Mouse (Mus musculus): ENCODE measurements around the gene Dclk3. TPM values are rescaled to one million over a fixed set of nuclear protein-coding genes. Genes with fewer than 3 reads are reported as not detected.

Gene Dclk3
- under 1 TPM; 0.30 to 0.36 TPM for total RNA-seq (2021)
- long read RNA-seq, experiment 1 = 0 reads
- long read RNA-seq, experiment 2, partial matches to known transcripts = 0 of 1 reads
- long read RNA-seq, experiment 2, other reads (novel, unspliced or antisense) = 0 of 1 reads

GRCm38 (mm10) chr9:111438904-111439835, at the start of gene Dclk3:
TSS of gene Dclk3 (plus strand) at chr9:111439081.
- peak; percentile 14 for DNase-seq (ENCODE audit: low spot score)

DNA sequence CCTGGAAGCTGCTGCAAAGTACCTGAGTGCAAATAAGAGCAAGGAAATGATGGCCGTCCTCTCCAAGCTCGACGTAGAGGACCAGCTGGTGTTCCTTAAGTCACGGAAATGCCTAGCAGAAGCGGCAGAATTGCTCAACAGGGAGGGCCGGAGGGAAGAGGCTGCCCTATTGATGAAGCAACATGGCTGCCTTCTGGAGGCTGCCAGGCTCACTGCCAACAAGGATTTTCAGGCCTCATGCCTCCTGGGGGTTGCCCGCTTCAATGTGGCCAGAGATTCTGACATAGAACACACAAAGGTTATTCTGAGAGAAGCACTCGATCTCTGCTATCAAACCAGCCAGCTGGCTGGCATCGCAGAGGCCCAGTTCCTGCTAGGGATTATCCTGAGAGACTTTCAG, 48.9 kb upstream of the Dclk3 start:
- DNase-seq (ENCODE audit: low spot score) = no peak

DNA sequence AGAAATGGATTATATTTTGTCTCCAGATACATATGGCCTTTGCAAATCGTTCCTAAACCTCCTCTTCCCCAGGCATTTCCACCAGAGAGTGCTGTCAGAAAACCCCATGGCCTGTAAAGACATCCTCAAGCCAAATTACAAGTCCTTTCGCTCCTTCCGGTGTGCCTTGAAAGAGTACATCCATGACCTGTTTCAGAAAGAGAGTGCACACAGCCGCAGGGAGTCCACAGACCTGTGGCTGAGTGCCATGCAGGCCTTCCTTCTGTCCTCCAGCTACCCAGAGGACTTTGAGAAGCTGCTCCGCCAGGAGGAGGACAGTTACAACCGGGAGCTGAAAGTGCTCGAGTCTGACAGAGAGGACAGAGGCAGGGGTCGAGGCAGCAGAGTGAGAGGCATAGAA, 47.8 kb upstream of the Dclk3 start:
- DNase-seq (ENCODE audit: low spot score) = no peak

DNA sequence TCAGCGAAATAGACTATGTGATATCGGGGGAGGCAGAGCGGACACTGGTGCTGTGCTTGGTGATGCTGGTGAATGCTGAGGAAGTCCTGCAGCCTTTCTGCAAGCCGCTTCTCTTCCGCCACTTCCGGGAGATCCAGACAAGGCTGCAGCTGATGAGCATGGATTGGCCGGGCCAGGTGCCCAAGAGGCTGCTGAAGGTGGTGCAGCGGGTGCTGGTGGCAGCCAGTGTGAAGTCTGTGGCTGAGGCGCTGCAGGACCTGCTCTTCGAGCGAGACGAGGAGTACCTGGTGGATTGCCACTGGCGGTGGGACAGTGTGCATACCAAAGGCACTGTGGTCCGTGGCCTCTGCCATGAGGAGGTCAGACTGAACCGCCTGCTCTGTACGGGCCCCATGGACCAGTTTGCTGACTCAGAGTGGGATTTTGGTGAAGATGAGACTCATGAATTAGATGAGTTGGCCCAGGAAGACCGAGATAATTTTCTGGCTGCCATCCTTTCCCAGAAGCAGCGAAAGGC, 46.9 kb upstream of the Dclk3 start:
- DNase-seq (ENCODE audit: low spot score) = no peak

GRCm38 (mm10) chr9:111395265-111395664, 43.6 kb upstream of the Dclk3 start:
- DNase-seq (ENCODE audit: low spot score) = no peak

GRCm38 (mm10) chr9:111398059-111398458, 40.8 kb upstream of the Dclk3 start:
- no peak for DNase-seq (ENCODE audit: low spot score)

DNA sequence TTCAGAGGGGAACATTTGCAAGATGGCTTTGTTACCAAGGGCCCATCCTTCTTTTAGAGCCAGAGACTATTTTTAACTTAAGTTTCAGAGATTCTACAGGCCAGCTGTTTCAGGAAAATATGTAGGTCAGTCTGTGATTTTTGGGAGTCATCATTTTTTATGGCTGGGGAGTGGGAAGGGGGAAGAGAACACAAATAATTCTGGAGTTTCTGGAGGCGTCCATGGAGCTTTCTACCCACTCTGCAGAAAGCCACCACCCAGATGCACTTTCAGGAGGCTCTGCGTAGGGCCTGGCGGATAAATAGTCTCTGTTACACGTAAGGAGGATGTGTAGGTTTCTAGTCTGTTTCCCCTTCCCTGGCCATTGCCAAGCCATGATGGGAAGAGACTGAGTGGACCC, 38.8 kb upstream of the Dclk3 start:
- no peak for DNase-seq (ENCODE audit: low spot score)

DNA sequence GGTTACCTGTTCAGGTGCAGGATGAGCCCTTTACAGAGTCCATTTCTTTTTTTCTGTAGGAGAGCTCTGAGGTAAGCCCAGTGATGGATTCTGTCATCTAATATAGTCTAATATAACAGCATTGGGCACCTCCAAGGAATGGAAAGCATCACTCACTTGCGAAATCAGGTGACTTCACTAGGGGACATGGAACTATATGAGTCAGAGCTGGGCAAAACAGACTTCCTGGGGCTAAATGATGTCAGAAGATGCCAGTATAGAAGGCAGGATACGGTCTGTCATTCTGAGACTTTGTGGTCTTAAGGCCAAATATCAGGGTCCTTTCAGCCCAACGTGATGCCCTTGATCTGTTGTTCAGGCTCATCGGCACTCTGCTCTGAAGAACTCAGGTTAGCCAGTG, 35.7 kb upstream of the Dclk3 start:
- no peak for DNase-seq (ENCODE audit: low spot score)

- DNase-seq (ENCODE audit: low spot score) = no peak
Observed at GRCm38 (mm10) chr9:111404346-111405079, 34.4 kb upstream of the Dclk3 start.

DNA sequence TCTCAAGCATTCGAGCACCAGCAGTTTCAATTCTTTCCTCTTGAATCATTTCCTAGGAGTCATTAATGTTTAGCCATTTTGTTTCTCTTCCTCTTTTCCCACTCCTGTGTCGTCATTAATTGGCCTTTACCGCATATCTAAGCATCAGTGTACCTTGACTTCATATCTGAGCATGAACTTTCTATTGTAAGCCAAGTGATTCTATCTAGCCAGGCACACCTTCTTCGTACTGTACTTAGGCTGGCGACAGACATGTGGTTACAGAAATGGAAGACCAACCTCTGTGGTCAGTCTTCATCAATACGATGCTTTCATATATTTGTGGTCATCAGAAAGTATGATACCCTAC, 33.8 kb upstream of the Dclk3 start:
- DNase-seq (ENCODE audit: low spot score) = no peak

DNA sequence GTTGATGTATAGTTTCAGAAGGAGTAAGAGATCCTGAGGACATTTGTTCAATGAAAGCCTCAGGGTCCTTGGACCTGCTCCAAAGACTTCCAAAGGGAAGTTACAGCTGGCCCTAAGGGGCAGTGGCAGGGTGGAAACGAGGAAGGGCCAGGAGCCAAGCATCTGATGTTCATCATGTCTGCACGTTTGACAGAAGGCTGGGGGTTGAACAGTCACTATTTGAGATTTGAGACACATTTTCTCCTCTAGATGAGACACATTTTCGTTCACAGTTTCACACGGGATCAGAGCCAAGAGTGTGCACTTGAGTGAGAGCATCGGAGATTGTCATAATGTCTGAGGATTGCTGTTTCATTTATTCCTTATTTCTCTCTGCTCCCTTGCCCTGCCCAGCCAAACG, 30.9 kb upstream of the Dclk3 start:
- DNase-seq (ENCODE audit: low spot score) = no peak

DNA sequence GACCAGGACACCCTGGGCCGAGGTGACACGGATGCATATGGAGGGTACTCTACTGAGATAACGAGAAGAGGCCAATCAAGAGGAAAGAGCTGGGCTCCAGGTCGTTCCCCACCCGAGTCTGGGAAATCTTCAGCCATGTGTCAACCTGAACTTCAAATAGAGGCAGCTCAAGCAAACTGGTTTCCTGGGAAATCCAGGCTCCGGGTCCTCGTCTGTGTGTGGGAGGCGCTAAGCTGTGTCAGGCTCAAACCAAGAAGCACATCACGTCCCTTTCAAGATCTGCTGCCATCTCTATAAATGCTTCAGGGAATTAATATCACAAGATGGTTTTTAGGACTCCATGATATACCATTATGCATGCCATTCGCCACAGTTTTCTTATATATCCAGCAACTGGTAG, 30.5 kb upstream of the Dclk3 start:
- no peak for DNase-seq (ENCODE audit: low spot score)

- DNase-seq (ENCODE audit: low spot score) = no peak
Observed at GRCm38 (mm10) chr9:111412471-111413160, 26.3 kb upstream of the Dclk3 start.

GRCm38 (mm10) chr9:111421862-111422261, 17.0 kb upstream of the Dclk3 start:
- DNase-seq (ENCODE audit: low spot score) = no peak

DNA sequence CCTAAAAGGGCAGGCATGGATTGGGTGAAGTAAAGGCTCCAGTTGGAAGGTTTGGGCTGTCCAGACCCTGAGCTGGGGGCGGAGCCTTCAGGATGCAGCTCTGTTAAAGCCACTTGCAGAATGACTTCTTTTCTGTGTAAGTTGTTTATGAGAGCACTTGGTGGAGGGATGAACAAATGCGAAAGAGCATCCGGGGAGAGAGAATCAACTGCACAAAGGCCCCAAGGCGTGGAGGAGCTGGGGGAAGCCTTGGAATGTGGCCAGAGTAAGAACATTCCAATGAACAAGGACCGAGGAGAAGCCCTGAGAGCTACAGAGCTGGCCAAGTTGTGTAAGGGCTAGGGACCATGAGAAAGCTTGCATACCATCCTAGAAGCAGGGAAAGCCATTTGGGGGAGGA, 16.3 kb upstream of the Dclk3 start:
- no peak for DNase-seq (ENCODE audit: low spot score)

GRCm38 (mm10) chr9:111425113-111425512, 13.8 kb upstream of the Dclk3 start:
- peak; percentile 33 for DNase-seq (ENCODE audit: low spot score)

GRCm38 (mm10) chr9:111425952-111426351, 12.9 kb upstream of the Dclk3 start:
- no peak for DNase-seq (ENCODE audit: low spot score)

DNA sequence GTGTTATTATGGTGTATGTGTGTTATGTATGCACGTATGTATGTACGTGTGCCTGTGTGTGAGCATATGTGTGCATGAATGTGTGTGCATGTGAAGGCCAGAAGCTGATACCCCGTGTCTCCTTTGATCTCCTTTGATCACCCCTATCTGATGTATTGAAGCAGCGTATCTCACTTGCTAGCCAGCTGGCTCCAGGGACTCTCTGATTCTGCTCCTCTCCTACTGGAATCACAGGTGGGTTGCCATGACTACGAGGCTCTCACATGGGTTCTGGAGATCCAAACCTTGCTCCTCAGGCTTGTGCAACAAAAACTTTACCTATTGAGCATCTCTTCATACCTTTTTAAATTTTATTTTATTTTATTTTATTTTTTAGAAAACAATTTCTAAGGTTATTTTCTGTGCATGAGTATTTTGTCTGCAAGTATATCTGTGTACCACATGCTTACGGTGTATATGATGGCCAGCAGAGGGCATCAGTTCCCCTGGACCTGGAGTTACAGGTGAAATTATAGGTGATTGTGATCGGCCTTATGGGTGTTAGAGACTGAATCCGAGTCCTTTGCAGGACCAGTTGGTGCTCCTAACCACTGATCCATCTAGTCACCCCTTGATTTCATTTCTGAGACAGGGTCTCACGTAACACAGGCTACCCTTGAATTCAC, 10.9 kb upstream of the Dclk3 start:
- DNase-seq (ENCODE audit: low spot score) = no peak

- DNase-seq (ENCODE audit: low spot score) = no peak
Observed at GRCm38 (mm10) chr9:111428698-111429362, 10.1 kb upstream of the Dclk3 start.

DNA sequence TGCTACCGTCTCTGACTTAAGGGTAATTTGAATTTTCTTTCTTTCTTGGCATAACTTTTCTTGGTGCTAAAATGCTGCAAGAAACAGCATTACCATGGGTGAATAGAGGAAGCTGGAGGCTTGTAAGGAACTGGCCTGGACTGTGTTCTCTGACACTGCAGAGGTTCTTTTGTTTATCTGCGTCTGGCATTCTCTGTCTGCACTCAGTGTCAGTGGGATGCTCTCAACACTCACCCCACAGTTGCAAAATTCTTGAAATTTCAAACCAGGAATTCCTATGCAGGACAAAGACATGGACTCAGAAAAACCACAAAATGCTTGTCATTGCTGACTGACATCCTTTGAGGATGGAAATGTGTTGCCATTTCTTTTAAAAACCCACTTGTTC, 9.5 kb upstream of the Dclk3 start:
- no peak for DNase-seq (ENCODE audit: low spot score)

DNA sequence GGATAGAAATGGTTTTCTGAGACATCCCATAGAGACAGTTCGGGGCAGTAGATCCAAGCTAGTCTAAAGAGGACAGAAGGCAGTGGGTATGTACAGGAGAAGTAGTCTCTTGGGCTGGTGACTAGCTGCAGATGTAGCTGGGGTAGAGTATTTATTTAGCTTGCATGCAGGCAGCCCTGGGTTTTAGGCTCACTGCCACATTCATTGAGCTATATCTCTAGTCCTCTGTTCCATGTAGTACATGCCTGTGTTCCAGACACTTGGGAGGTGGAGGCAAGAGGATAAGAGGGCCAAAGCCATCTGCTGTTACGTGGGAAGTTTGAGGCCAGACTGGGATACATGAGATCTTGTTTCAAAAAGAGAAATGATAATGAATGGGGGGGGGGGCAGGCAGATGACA, 3.5 kb upstream of the Dclk3 start:
- DNase-seq (ENCODE audit: low spot score) = no peak
